Mouse (Mus musculus): ENCODE data around the gene Prx. TPM values are rescaled to one million over a fixed set of nuclear protein-coding genes. Genes with fewer than 3 reads are reported as not detected.
"Not testable (repeated sequence)": the region's sequence is repeated elsewhere in the genome, so short reads cannot be mapped to it uniquely, and the experiment has no call there.

Gene Prx
- polyA plus RNA-seq, 1 experiment from 2014 or later = 5.2 TPM

GRCm38 (mm10) chr7:27486102-27486769 lies 12.9 kb upstream of the Prx start:
- ATAC-seq (ENCODE audit: insufficient number of reproducible peaks, low FRiP score, low TSS enrichment, low read depth) = no peak
- Histone ChIP-seq H3K4me3 (peak overlapping the region; percentile 74), H3K27ac (peak overlapping the region; percentile 84), H3K9ac (peak overlapping the region; percentile 37; the same call in 1 of the 2 replicates), H3K27me3 (no peaks in the 10 kb centered on the region), H3K4me2 (peak overlapping the region; percentile 72), H3K9me3 (no peaks in the 10 kb centered on the region), H3K36me3 (peaks cover 6% of the 10 kb centered on the region), H3K4me1 (peaks cover 48% of the 10 kb centered on the region)
- 4% methylated on average over 13 of the region's 13 CpGs for WGBS

- Histone ChIP-seq H3K9me3 (no peaks in the 10 kb centered on the region), H3K27me3 (no peaks in the 10 kb centered on the region), H3K36me3 (peaks cover 6% of the 10 kb centered on the region), H3K9ac (peak within 1 kb of the TSS; percentile 79), H3K27ac (peak within 1 kb of the TSS; percentile 99), H3K4me2 (peak within 1 kb of the TSS; percentile 72), H3K4me1 (peaks cover 45% of the 10 kb centered on the region), H3K4me3 (peak within 1 kb of the TSS; percentile 74)
- under 1% methylated on average over 80 of the region's 80 CpGs for WGBS
- ATAC-seq (ENCODE audit: insufficient number of reproducible peaks, low FRiP score, low TSS enrichment, low read depth) = peak; percentile 94
These were observed 12.1 kb upstream of the Prx start, which contains the start of gene Sertad1 for GRCm38 (mm10) chr7:27486770-27487697. TSS of gene Sertad1 (plus strand) at chr7:27486910.

- H3K27me3 ChIP-seq = no peaks in the 10 kb centered on the region
- peak overlapping the region; percentile 99 for H3K27ac ChIP-seq
- no peak for ATAC-seq (ENCODE audit: insufficient number of reproducible peaks, low FRiP score, low TSS enrichment, low read depth)
- no peaks in the 10 kb centered on the region for H3K9me3 ChIP-seq
- H3K4me3 ChIP-seq = peak overlapping the region; percentile 74
- 4% methylated on average over 12 of the region's 13 CpGs for WGBS
- peaks cover 6% of the 10 kb centered on the region for H3K36me3 ChIP-seq
- H3K4me2 ChIP-seq = peak overlapping the region; percentile 72
- peaks cover 40% of the 10 kb centered on the region for H3K4me1 ChIP-seq
- peak overlapping the region; percentile 79 for H3K9ac ChIP-seq
These were observed 11.3 kb upstream of the Prx start for GRCm38 (mm10) chr7:27487740-27488268.

GRCm38 (mm10) chr7:27489270-27489869 lies 9.8 kb upstream of the Prx start:
- WGBS = 92% methylated on average over 25 of the region's 25 CpGs
- peaks cover 40% of the 10 kb centered on the region for H3K4me1 ChIP-seq
- no peak overlapping the region for H3K4me3 ChIP-seq
- ATAC-seq (ENCODE audit: insufficient number of reproducible peaks, low FRiP score, low TSS enrichment, low read depth) = no peak
- no peak overlapping the region for H3K4me2 ChIP-seq
- peak overlapping the region; percentile 94 for H3K27ac ChIP-seq
- no peaks in the 10 kb centered on the region for H3K9me3 ChIP-seq
- no peak overlapping the region for H3K9ac ChIP-seq
- H3K36me3 ChIP-seq = peaks cover 6% of the 10 kb centered on the region
- H3K27me3 ChIP-seq = no peaks in the 10 kb centered on the region

- WGBS = 25% methylated on average over 4 of the region's 4 CpGs
These were observed 8.9 kb upstream of the Prx start for GRCm38 (mm10) chr7:27490227-27490542.

GRCm38 (mm10) chr7:27490543-27491329 lies 8.4 kb upstream of the Prx start:
- ATAC-seq (ENCODE audit: insufficient number of reproducible peaks, low FRiP score, low TSS enrichment, low read depth) = peak; percentile 70
- no peaks in the 10 kb centered on the region for H3K9me3 ChIP-seq
- WGBS = under 1% methylated on average over 33 of the region's 33 CpGs
- peak overlapping the region; percentile 39 for H3K4me3 ChIP-seq
- H3K9ac ChIP-seq = 0 out of 2 replicates have a peak overlapping the region, but pooled peaks have one; percentile 14
- peaks cover 6% of the 10 kb centered on the region for H3K36me3 ChIP-seq
- H3K4me2 ChIP-seq = peak overlapping the region; percentile 58
- no peaks in the 10 kb centered on the region for H3K27me3 ChIP-seq
- H3K4me1 ChIP-seq = peaks cover 40% of the 10 kb centered on the region
- H3K27ac ChIP-seq = peak overlapping the region; percentile 94

More at GRCm38 (mm10) chr7:27490227-27490542, 8.9 kb upstream of the Prx start:
- Histone ChIP-seq H3K27ac (peak overlapping the region; percentile 94), H3K4me2 (peak overlapping the region; percentile 58), H3K4me1 (peaks cover 40% of the 10 kb centered on the region), H3K4me3 (peak overlapping the region; percentile 39), H3K27me3 (no peaks in the 10 kb centered on the region), H3K9ac (0 out of 2 replicates have a peak overlapping the region, but pooled peaks have one; percentile 14), H3K9me3 (no peaks in the 10 kb centered on the region), H3K36me3 (peaks cover 6% of the 10 kb centered on the region)
- no peak for ATAC-seq (ENCODE audit: insufficient number of reproducible peaks, low FRiP score, low TSS enrichment, low read depth)

- Histone ChIP-seq H3K9me3 (no peaks in the 10 kb centered on the region), H3K4me2 (no peak overlapping the region), H3K4me3 (no peak overlapping the region), H3K27ac (no peak overlapping the region), H3K27me3 (no peaks in the 10 kb centered on the region), H3K36me3 (peaks cover 6% of the 10 kb centered on the region), H3K4me1 (peaks cover 42% of the 10 kb centered on the region), H3K9ac (no peak overlapping the region)
- 74% methylated on average over 7 of the region's 7 CpGs for WGBS
- ATAC-seq (ENCODE audit: insufficient number of reproducible peaks, low FRiP score, low TSS enrichment, low read depth) = no peak
These were observed 7.3 kb upstream of the Prx start for GRCm38 (mm10) chr7:27491856-27492255.

GRCm38 (mm10) chr7:27493022-27493421 lies 6.1 kb upstream of the Prx start:
- no peak overlapping the region for H3K4me3 ChIP-seq
- H3K9ac ChIP-seq = no peak overlapping the region
- ATAC-seq (ENCODE audit: insufficient number of reproducible peaks, low FRiP score, low TSS enrichment, low read depth) = no peak
- H3K27me3 ChIP-seq = no peaks in the 10 kb centered on the region
- H3K9me3 ChIP-seq = no peaks in the 10 kb centered on the region
- H3K4me2 ChIP-seq = no peak overlapping the region
- H3K27ac ChIP-seq = no peak overlapping the region
- peaks cover 41% of the 10 kb centered on the region for H3K4me1 ChIP-seq
- WGBS = 54% methylated on average over 3 of the region's 3 CpGs
- H3K36me3 ChIP-seq = peaks cover 6% of the 10 kb centered on the region

GRCm38 (mm10) chr7:27493450-27493849 lies 5.7 kb upstream of the Prx start:
- H3K4me2 ChIP-seq = no peak overlapping the region
- H3K4me3 ChIP-seq = no peak overlapping the region
- H3K9ac ChIP-seq = no peak overlapping the region
- 85% methylated on average over 5 of the region's 5 CpGs for WGBS
- H3K27me3 ChIP-seq = no peaks in the 10 kb centered on the region
- H3K36me3 ChIP-seq = peaks cover 6% of the 10 kb centered on the region
- peaks cover 37% of the 10 kb centered on the region for H3K4me1 ChIP-seq
- ATAC-seq (ENCODE audit: insufficient number of reproducible peaks, low FRiP score, low TSS enrichment, low read depth) = no peak
- no peaks in the 10 kb centered on the region for H3K9me3 ChIP-seq
- no peak overlapping the region for H3K27ac ChIP-seq

- H3K4me3 ChIP-seq; ATAC-seq (ENCODE audit: insufficient number of reproducible peaks, low FRiP score, low TSS enrichment, low read depth); H3K9ac ChIP-seq; H3K9me3 ChIP-seq; H3K36me3 ChIP-seq; H3K27ac ChIP-seq; H3K4me2 ChIP-seq; H3K27me3 ChIP-seq: not testable (repeated sequence)
- peaks cover 27% of the 10 kb centered on the region for H3K4me1 ChIP-seq
- 83% methylated on average over 9 of the region's 9 CpGs for WGBS
These were observed 4.3 kb upstream of the Prx start for GRCm38 (mm10) chr7:27494659-27495367.

Measured in limb, embryonic 15.5 days (tissue).